30 mouse cellular contexts compared by ENCODE assay signal in the genomic region with DNA sequence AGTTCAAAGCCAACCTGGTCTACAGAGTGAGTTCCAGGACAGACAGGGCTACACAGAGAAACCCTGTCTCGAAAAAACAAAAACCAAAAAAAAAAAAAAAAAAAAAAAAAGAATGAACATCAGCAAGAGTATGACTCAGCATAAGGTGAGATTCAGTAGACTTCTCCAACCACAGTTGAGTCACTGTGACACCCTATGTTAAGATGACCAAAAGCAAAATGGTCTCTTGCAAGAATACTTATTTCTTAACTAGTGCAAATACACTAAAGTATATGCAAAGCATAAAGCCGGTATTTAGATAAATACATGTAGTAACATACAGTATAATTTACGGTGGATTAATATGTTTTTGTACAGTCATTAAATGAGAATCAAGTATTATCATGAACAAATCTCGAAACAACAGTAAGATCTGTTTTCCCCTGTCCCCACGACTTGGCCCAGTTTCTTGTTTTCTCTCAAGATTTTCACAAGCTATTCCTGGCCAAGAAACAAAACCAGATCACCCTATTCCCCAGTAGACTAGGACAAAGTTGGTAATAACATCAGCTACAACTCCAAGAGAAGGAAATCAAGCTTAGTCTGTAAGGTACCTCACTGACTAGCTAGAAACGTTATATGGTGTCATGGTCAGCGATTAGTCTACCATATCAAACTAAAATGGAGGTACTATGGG. TPM values are rescaled to one million over a fixed set of nuclear protein-coding genes. Genes with fewer than 3 reads are reported as not detected.
A peak's percentile ranks its signal among the peaks of the same experiment; 100 is the strongest.
DNase-seq lines count a peak whose midpoint lies in the region; ATAC-seq and TF ChIP-seq lines count a peak whose summit lies in the region.
"Had no signal": no experiment of that assay in that cellular context is flagged by ENCODE, and none has a peak within 500 bp of the region (broad histone marks: within the 10 kb centered on the region; RNA-seq: fewer than 3 reads in every experiment).

No protein-coding gene starts in this region.

- H3K27ac ChIP-seq in gastrocnemius, adult 2 months: peak overlapping the region; percentile 48; the same call in 1 of the 2 replicates
- peak overlapping the region; percentile 14 for H3K27ac ChIP-seq in MEL (ENCODE audit: control insufficient read depth, low read depth, low read length)
- H3K27ac ChIP-seq in liver, embryonic 15.5 days (replicated peaks): peak overlapping the region; percentile 100; the same call in 1 of the 2 replicates
- no peak overlapping the region for H3K27ac ChIP-seq in layer of hippocampus, adult 2 months
- H3K27ac ChIP-seq: intestine, embryonic 15.5 days had no signal

- TF ChIP-seq EP300 in MEL (IDR thresholded peaks at IDR 0.05; ENCODE audit: low read depth in 1 of 2, low read length in 2 of 2): no peak

- H3K27me3 ChIP-seq in MEL (ENCODE audit: control insufficient read depth in 1 of 2, insufficient read depth in 2 of 2, low read length in 2 of 2): no peaks in the 10 kb centered on the region
- no peaks in the 10 kb centered on the region for H3K27me3 ChIP-seq in liver, embryonic 15.5 days
- H3K27me3 ChIP-seq: embryonic facial prominence, embryonic 12.5 days; forebrain, embryonic 15.5 days; hindbrain, embryonic 13.5 days; intestine, embryonic 15.5 days; midbrain, embryonic 13.5 days; neural tube, embryonic 13.5 days had no signal

- no peak for TF ChIP-seq POLR2A in MEL (IDR thresholded peaks at IDR 0.05; ENCODE audit: control insufficient read depth in 1 of 2, insufficient read depth in 1 of 2, low read depth in 1 of 2, low read length in 2 of 2, poor library complexity in 1 of 2)

- no peak for ATAC-seq in liver, embryonic 15.5 days (ENCODE audit: insufficient read depth)
- ATAC-seq: forebrain, embryonic 15.5 days; intestine, embryonic 15.5 days; lung, postnatal 0 days; midbrain, embryonic 13.5 days had no signal

- H3K79me2 ChIP-seq in MEL (ENCODE audit: control insufficient read depth, insufficient read depth, low read length, poor library complexity): peaks cover 28% of the 10 kb centered on the region

- H3K9ac ChIP-seq in MEL (ENCODE audit: control insufficient read depth, low read depth, low read length, poor library complexity, severe bottlenecking): no peak overlapping the region
- H3K9ac ChIP-seq in liver, embryonic 15.5 days: no peak overlapping the region
- H3K9ac ChIP-seq: embryonic facial prominence, embryonic 12.5 days; forebrain, embryonic 15.5 days; hindbrain, embryonic 13.5 days; intestine, embryonic 15.5 days; midbrain, embryonic 13.5 days; neural tube, embryonic 13.5 days had no signal

- no peak overlapping the region for H3K4me3 ChIP-seq in gastrocnemius, adult 2 months
- no peak overlapping the region for H3K4me3 ChIP-seq in MEL (ENCODE audit: control insufficient read depth in 1 of 2, insufficient read depth in 1 of 2, low read depth in 2 of 2, low read length in 2 of 2)
- H3K4me3 ChIP-seq in liver, embryonic 15.5 days (replicated peaks): no peak overlapping the region
- H3K4me3 ChIP-seq in layer of hippocampus, adult 2 months: no peak overlapping the region
- H3K4me3 ChIP-seq: embryonic facial prominence, embryonic 12.5 days; hindbrain, embryonic 13.5 days; intestine, embryonic 15.5 days; neural tube, embryonic 13.5 days had no signal

- peaks cover 3 to 6% of the 10 kb centered on the region in 2 experiments for H3K4me1 ChIP-seq in MEL (ENCODE audit: control insufficient read depth in 1 of 2, insufficient read depth in 2 of 2, low read length in 2 of 2)
- peaks cover 32% of the 10 kb centered on the region for H3K4me1 ChIP-seq in liver, embryonic 15.5 days (replicated peaks)
- H3K4me1 ChIP-seq: embryonic facial prominence, embryonic 12.5 days had no signal

- no peak for TF ChIP-seq RAD21 in MEL (IDR thresholded peaks at IDR 0.05; ENCODE audit: low read depth, low read length)

- DNase-seq in gastrocnemius, adult 2 months: no peak
- no peak for DNase-seq in gastrocnemius, postnatal 14 days
- DNase-seq in 3T3-L1 (ENCODE audit: low read depth, low spot score): peak; percentile 71
- peak; percentile 57 for DNase-seq in MEL (ENCODE audit: low read depth, low spot score)
- DNase-seq in left cerebral cortex, postnatal 4 days: no peak
- no peak for DNase-seq in layer of hippocampus, adult 2 months (ENCODE audit: low spot score in 2 of 2)
- DNase-seq in layer of hippocampus, adult 9-10 months (ENCODE audit: low spot score): no peak
- DNase-seq: cerebellum, adult 9-11 months; heart, postnatal 10 days; kidney, adult 9 months; kidney, postnatal 36 days; spleen, adult 18-20 months; thymus, postnatal 4 days had no signal

- H3K9me3 ChIP-seq in MEL (replicated peaks; ENCODE audit: insufficient read depth, low read length): no peaks in the 10 kb centered on the region
- H3K9me3 ChIP-seq in liver, embryonic 15.5 days (replicated peaks): no peaks in the 10 kb centered on the region
- H3K9me3 ChIP-seq: embryonic facial prominence, embryonic 12.5 days; forebrain, embryonic 15.5 days; G1E; hindbrain, embryonic 13.5 days; intestine, embryonic 15.5 days; midbrain, embryonic 13.5 days; neural tube, embryonic 13.5 days had no signal

- WGBS in liver, embryonic 15.5 days (ENCODE audit: insufficient replicate concordance): 76% methylated on average over 7 of the region's 7 CpGs

- intact Hi-C loops in gastrocnemius, adult 2 months (cut with DNase I): loop anchor here (2.0 to 5.0 kb wide), 2 partner anchors 21 to 295 kb away; no protein-coding TSS in a partner anchor
- intact Hi-C loops in gastrocnemius, postnatal 14 days (cut with DNase I; ENCODE audit: low total_unique reads): loop anchor here (5.0 kb wide), 1 partner anchor 75 kb away; no protein-coding TSS in a partner anchor
- intact Hi-C loops in left cerebral cortex, postnatal 4 days (cut with DNase I): no loop called here

- no peak for TF ChIP-seq CTCF in gastrocnemius, adult 2 months (IDR thresholded peaks at IDR 0.05)
- TF ChIP-seq CTCF in MEL (IDR thresholded peaks at IDR 0.05 in 2 of 3, conservative IDR thresholded peaks at IDR 0.05 in 1 of 3; ENCODE audit: control insufficient read depth in 1 of 3, insufficient read depth in 1 of 3, low read depth in 2 of 3, low read length in 3 of 3, poor library complexity in 1 of 3, severe bottlenecking in 1 of 3): no peak
- TF ChIP-seq CTCF in layer of hippocampus, adult 2 months (conservative IDR thresholded peaks at IDR 0.05): no peak

- H3K4me2 ChIP-seq in liver, embryonic 15.5 days: no peak overlapping the region

- peaks cover 0 to 18% of the 10 kb centered on the region in 2 experiments; a peak in 2 of 4 replicates for H3K36me3 ChIP-seq in MEL (ENCODE audit: control insufficient read depth in 1 of 2, insufficient read depth in 2 of 2, low read length in 2 of 2)
- H3K36me3 ChIP-seq in liver, embryonic 15.5 days (replicated peaks): no peaks in the 10 kb centered on the region
- H3K36me3 ChIP-seq: embryonic facial prominence, embryonic 12.5 days; forebrain, embryonic 15.5 days; G1E; hindbrain, embryonic 13.5 days; intestine, embryonic 15.5 days; midbrain, embryonic 13.5 days; neural tube, embryonic 13.5 days had no signal

TF ChIP-seq in MEL, 35 proteins besides CTCF, POLR2A, EP300 and RAD21:
- TF ChIP-seq ZKSCAN1 (IDR thresholded peaks at IDR 0.05; ENCODE audit: low read depth, low read length) (no peak), ZC3H11A (IDR thresholded peaks at IDR 0.05; ENCODE audit: low read depth, low read length) (no peak), GATA1 (IDR thresholded peaks at IDR 0.05; ENCODE audit: low read depth, low read length) (no peak), ELF1 (IDR thresholded peaks at IDR 0.05; ENCODE audit: low read depth, low read length) (no peak), ZNF384 (IDR thresholded peaks at IDR 0.05; ENCODE audit: low read depth, low read length) (peak; percentile 90), MAX (IDR thresholded peaks at IDR 0.05; ENCODE audit: low read length) (no peak), ETS1 (IDR thresholded peaks at IDR 0.05; ENCODE audit: low read depth, low read length) (peak; percentile 23; the same call in 1 of the 2 replicates), E2F4 (IDR thresholded peaks at IDR 0.05; ENCODE audit: borderline replicate concordance, low read depth, low read length) (no peak), CHD1 (IDR thresholded peaks at IDR 0.05; ENCODE audit: low read depth, low read length) (no peak), POLR2AphosphoS2 (IDR thresholded peaks at IDR 0.05; ENCODE audit: low read length) (0 out of 2 replicates have a peak, but pooled peaks have one; percentile 23), HCFC1 (IDR thresholded peaks at IDR 0.05; ENCODE audit: low read depth, low read length) (no peak), TCF12 (IDR thresholded peaks at IDR 0.05; ENCODE audit: low read depth, low read length) (no peak), GABPA (IDR thresholded peaks at IDR 0.05; ENCODE audit: low read depth, low read length) (no peak), MYB (IDR thresholded peaks at IDR 0.05; ENCODE audit: low read depth, low read length) (no peak), RCOR1 (IDR thresholded peaks at IDR 0.05; ENCODE audit: low read depth, low read length) (no peak), BHLHE40 (IDR thresholded peaks at IDR 0.05; ENCODE audit: borderline replicate concordance, low read depth, low read length) (no peak), MAZ (IDR thresholded peaks at IDR 0.05; ENCODE audit: low read depth, low read length) (no peak)
TF ChIP-seq in MEL: peak in this region for 3.

RNA-seq across cellular contexts. Expression of a gene that starts 2.0 kb away (rescaled TPM):
- 10 to 100 TPM; 20.7 to 23.2 TPM for total RNA-seq in gastrocnemius, adult 2 months (2021)
- 10 to 100 TPM; 26.9 to 28.8 TPM for total RNA-seq in gastrocnemius, postnatal 14 days (2021)
- total RNA-seq in MEL (2012; rRNA removed): 34.9 and 36.1 TPM in 2 replicates
- 100 to 1,000 TPM in 1 of 2 experiments, 10 to 100 TPM in 1; 27.8 to 299 TPM for polyA plus RNA-seq in MEL (2012; ENCODE audit: insufficient read depth in 1 of 2, insufficient read length in 2 of 2, low read depth in 1 of 2, low replicate concordance in 2 of 2, missing spikeins in 1 of 2)
- 33.3 and 33.6 TPM in 2 replicates for polyA plus RNA-seq in liver, embryonic 15.5 days (2015; fragmentation: Nextera tagmentation; extraction: Ambion mirVana)
- total RNA-seq in left cerebral cortex, postnatal 4 days (2021): 10 to 100 TPM; 64.1 to 65.7 TPM
- total RNA-seq in layer of hippocampus, adult 2 months (2021): 10 to 100 TPM; 68.4 to 72.5 TPM

RNA-seq across cellular contexts. Expression of a gene that starts 4.3 kb away (rescaled TPM):
- not detected for total RNA-seq in gastrocnemius, adult 2 months (2021)
- total RNA-seq in gastrocnemius, postnatal 14 days (2021): not detected
- not detected in 2 replicates for total RNA-seq in MEL (2012; rRNA removed)
- polyA plus RNA-seq in MEL (2012; ENCODE audit: insufficient read depth in 1 of 2, insufficient read length in 2 of 2, low read depth in 1 of 2, low replicate concordance in 2 of 2, missing spikeins in 1 of 2): not detected
- not detected in 2 replicates for polyA plus RNA-seq in liver, embryonic 15.5 days (2015; fragmentation: Nextera tagmentation; extraction: Ambion mirVana)
- total RNA-seq in left cerebral cortex, postnatal 4 days (2021): not detected
- total RNA-seq in layer of hippocampus, adult 2 months (2021): not detected
- total RNA-seq: adrenal gland, adult 18-20 months; G1E; gastrocnemius, postnatal 4 days; heart, postnatal 10 days; layer of hippocampus, postnatal 14 days; left cerebral cortex, postnatal 10 days; megakaryocyte progenitor cell, adult 5-6 weeks had no signal
- polyA plus RNA-seq: C2C12; embryonic facial prominence, embryonic 12.5 days; forebrain, embryonic 15.5 days; G1E; heart, embryonic 11.5 days; hindbrain, embryonic 13.5 days; intestine, embryonic 15.5 days; limb, embryonic 14.5 days; lung, postnatal 0 days; midbrain, embryonic 13.5 days; neural tube, embryonic 13.5 days had no signal

Comparison
In these comparisons a context has a peak if more than half of its experiments do, and no peak if none do; other contexts are left out.
1. DNase-seq: peak in 3T3-L1 (single experiment) and MEL (single experiment); none in gastrocnemius, adult 2 months (single experiment), gastrocnemius, postnatal 14 days (single experiment), left cerebral cortex, postnatal 4 days (single experiment), layer of hippocampus, adult 2 months (0 of 2) and layer of hippocampus, adult 9-10 months (single experiment).